Mouse (Mus musculus): ENCODE measurements around the gene Slc3a1. TPM values are rescaled to one million over a fixed set of nuclear protein-coding genes. Genes with fewer than 3 reads are reported as not detected.
A peak's percentile ranks its signal among the peaks of the same experiment; 100 is the strongest.

The Slc3a1 gene
- 0.36 and 0.42 TPM in 2 replicates for polyA plus RNA-seq (2012; rRNA removed)

DNA sequence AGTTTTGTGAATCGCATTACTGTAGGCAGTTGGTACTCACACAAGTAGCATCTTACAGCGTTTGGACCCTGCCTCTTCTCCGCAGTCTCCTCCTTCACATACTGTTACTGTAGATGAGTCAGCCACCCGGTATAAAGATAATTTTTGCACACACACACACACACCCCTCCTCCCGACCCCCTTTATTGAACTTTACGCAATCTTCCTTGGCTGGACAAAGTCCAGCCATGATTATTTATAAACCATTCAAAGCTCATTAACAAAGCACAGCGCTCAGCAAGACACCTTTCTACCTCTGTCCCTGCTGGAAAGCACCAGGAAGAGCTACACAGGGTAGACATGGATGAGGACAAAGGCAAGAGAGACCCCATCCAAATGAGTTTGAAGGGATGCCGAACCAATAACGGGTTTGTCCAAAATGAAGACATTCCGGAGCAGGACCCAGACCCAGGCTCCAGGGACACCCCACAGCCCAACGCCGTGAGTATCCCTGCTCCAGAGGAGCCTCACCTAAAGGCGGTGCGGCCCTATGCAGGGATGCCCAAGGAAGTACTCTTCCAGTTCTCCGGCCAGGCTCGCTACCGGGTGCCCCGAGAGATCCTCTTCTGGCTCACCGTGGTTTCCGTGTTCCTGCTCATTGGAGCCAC lies at the start of gene Slc3a1:
Gene Slc3a1, plus strand, starts transcription at position 284 of the 647 bp plus-strand sequence.
- no peak for DNase-seq (ENCODE audit: low read depth)

DNA sequence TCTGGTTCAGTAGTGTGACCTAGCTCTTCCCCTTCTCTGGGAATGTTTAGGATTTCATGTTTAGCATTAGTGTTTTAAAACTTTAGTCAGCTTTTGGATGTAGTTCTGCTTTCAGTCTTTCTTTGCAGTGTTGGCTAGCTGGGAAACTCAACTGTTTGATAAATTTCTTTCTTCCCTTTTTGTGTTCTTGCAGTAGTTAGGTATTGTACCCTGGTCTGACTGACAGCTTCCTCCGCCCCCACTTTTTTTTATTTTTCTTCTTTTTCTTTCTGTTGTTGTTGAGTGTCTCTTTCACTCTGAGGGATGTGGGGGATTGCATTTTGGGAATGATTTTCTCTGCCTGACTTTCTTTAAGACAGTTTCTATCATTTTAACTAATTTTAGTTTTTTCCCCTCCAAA lies 46.5 kb upstream of the Slc3a1 start:
- DNase-seq (ENCODE audit: low read depth): no peak

DNA sequence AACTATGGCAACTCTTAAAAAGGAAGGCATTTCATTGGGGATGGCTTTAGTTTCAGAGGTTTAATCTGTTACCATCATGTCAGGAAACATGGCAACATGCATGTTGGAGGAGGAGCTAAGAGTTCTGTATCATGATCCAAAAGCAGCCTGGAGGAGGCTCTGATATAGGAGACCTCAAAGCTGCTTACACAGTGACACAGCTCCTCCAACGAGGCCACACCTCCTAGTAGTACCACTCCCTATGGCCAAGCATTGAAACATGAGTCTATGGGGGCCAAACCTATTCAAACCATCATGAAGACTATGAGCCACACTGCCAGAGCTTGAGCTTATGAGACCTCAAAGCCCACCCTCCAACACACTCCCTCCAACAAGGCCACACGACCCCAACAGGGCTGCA lies 45.4 kb upstream of the Slc3a1 start:
- no peak for DNase-seq (ENCODE audit: low read depth)

GRCm38 (mm10) chr17:84986368-84986767 lies 41.8 kb upstream of the Slc3a1 start:
- DNase-seq (ENCODE audit: low read depth): no peak

DNA sequence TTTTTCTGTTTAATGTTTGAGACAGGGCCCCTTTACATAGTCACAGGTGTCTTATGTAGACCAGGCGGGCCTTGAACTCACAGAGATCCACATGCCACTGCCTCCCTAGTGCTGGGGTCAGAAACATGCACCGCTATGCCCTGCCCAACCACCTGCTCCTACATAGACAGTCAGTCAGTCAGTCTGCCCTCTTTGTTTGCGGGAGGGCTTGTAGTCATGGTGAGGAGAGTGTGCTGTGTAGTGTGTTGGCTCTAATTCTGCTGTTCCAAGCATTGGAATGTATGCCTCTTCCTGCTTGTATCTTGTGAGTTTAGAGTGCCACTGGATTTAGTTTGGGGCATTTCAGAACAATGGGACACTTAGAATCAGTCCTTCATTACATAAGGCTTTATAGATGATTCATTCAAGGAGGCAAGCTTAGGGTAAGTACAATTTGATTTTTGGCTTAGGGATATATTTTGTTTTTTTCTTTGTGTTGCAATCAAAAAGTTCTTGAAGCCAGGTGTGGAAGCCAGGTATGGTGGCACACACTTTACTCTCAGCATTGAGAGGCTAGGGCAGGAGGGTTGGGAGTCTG lies 40.3 kb upstream of the Slc3a1 start:
- DNase-seq (ENCODE audit: low read depth): peak; percentile 45

GRCm38 (mm10) chr17:84988514-84988913 lies 39.7 kb upstream of the Slc3a1 start:
- DNase-seq (ENCODE audit: low read depth): no peak

- no peak for DNase-seq (ENCODE audit: low read depth)
These were observed 32.3 kb upstream of the Slc3a1 start for GRCm38 (mm10) chr17:84995844-84996243.

DNA sequence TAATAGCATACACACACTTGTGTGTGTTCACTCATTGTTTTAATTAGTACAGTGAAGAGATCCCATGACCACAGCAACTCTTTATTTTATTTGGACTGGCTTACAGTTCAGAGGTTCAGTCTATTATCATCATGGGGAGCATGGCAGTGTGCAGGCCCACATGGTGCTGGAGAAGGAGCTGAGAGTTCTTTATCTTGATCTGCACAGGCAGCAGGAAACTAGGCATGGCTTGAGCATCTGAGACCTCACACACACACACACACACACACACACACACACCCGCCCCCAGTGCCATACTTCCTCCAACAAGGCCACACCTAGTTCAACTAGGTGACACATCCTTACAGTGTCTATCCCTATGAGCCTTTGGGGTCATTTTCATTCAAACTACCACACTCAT lies 30.5 kb upstream of the Slc3a1 start:
- no peak for DNase-seq (ENCODE audit: low read depth)

GRCm38 (mm10) chr17:84999636-85000035 lies 28.5 kb upstream of the Slc3a1 start:
- no peak for DNase-seq (ENCODE audit: low read depth)

- DNase-seq (ENCODE audit: low read depth): no peak
These were observed 14.7 kb upstream of the Slc3a1 start for GRCm38 (mm10) chr17:85013485-85013884.

GRCm38 (mm10) chr17:85014632-85015031 lies 13.5 kb upstream of the Slc3a1 start:
- no peak for DNase-seq (ENCODE audit: low read depth)

- DNase-seq (ENCODE audit: low read depth): no peak
These were observed 9.8 kb upstream of the Slc3a1 start for GRCm38 (mm10) chr17:85018344-85018743.

- no peak for DNase-seq (ENCODE audit: low read depth)
These were observed 9.4 kb upstream of the Slc3a1 start for GRCm38 (mm10) chr17:85018794-85019193.

- DNase-seq (ENCODE audit: low read depth): no peak
These were observed 7.8 kb upstream of the Slc3a1 start for GRCm38 (mm10) chr17:85020343-85020742.

- DNase-seq (ENCODE audit: low read depth): no peak
These were observed 4.7 kb upstream of the Slc3a1 start for GRCm38 (mm10) chr17:85023247-85024167.

- no peak for DNase-seq (ENCODE audit: low read depth)
These were observed 3.9 kb upstream of the Slc3a1 start for GRCm38 (mm10) chr17:85024237-85024636.

DNA sequence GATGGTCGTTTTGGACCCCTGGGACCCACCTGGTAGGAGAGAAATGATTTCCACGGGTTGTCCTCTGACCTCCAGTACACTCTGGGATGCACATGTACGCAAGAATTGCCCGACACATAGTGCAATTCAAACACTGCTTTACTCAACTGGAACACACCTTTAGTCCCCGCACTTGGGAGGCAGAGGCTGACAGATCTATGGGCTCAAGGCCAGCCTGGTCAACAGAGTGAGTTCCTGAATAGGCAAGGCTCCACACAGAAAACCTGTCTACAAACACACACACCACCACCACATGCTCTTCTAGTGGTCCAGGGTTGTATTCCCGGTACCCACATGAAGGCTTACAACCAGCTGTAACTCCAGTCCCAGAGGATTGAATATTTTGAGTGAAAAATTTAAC lies 3.0 kb upstream of the Slc3a1 start:
- no peak for DNase-seq (ENCODE audit: low read depth)

GRCm38 (mm10) chr17:85026436-85026835 lies 1.7 kb upstream of the Slc3a1 start:
- DNase-seq (ENCODE audit: low read depth): no peak

DNA sequence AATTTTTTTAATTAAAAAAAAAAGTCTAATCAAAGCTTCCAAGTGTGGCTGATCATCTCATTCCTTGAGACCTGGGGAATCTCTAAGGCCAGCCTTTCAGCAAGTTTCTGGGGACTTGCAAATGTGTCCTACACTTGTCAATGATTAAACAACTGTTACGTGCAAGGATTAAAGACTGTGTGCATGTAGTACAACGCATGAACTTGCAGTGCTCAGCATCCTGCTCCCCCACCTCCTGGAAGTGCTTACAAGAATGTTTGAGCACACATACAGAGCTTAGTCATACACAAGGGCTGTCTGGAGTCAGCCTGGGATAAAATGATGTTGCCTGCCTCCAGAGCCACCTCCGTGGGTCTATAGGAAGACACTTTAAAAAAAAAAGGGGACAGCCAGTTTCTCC lies 929 bp upstream of the Slc3a1 start:
- no peak for DNase-seq (ENCODE audit: low read depth)

GRCm38 (mm10) chr17:85028797-85029196 lies 621 bp downstream of the Slc3a1 start:
- no peak for DNase-seq (ENCODE audit: low read depth)

- DNase-seq (ENCODE audit: low read depth): no peak
These were observed 2.5 kb downstream of the Slc3a1 start for GRCm38 (mm10) chr17:85030651-85031050.

DNA sequence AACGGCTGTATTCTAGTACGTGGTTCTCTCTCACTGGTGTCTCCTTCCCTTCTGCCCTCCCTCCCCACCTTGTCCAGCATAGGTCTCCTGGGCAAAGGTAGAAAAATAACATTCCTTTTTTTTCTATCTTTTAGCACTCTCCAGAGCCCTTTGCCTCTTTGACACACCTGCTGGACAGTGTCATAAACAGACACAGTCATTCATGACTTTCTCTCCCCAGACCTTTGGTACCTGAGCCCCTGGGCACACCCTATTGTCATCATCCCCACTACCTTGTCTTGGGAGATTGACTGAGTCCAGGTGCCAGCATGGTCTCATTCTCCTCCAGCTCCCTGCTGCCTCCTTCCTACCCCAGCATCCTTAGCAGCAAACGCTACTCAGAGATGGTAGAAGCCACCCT lies 4.9 kb downstream of the Slc3a1 start:
- DNase-seq (ENCODE audit: low read depth): no peak

GRCm38 (mm10) chr17:85034068-85034467 lies 5.9 kb downstream of the Slc3a1 start:
- DNase-seq (ENCODE audit: low read depth): no peak

Measured in gonadal fat pad, adult 2 months (tissue).